Mouse (Mus musculus): ENCODE data around the gene Pcnx4.
A peak's percentile ranks its signal among the peaks of the same experiment; 100 is the strongest.

Gene Pcnx4

DNA sequence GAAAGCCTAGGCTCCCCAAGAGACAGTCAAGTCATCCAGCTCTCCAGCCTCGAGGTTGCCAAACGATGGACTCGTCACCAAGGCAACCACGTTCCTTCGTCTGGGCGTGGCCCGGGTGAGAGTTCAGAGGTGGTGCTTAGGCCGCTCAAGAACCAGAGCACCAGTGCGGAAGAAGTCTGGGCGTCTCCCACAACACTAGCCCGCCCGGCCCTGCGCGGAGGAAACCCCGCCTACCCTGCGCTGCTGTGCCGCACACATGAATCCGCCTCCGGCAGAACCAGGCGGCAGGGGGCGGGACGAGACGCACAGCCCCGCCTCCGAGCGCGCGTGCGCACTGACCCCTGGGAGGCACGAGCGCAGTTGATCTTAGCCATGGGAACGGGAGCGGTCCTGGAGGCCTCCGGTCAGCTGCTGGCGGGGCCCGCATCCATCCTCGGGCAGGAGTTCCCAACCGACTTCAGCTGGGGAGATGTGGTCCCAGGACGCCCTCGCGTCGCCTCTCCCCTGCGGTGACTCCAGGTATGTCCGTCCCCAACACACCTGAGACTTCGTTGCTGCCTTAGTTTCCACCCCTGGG, at the start of gene Pcnx4:
Gene Pcnx4, plus strand, starts transcription at position 363 of the 577 bp plus-strand sequence.
- DNase-seq (ENCODE audit: low spot score): peak; percentile 95

GRCm38 (mm10) chr12:72487498-72487897, 48.7 kb upstream of the Pcnx4 start:
- DNase-seq (ENCODE audit: low spot score): no peak

GRCm38 (mm10) chr12:72489995-72490394, 46.2 kb upstream of the Pcnx4 start:
- DNase-seq (ENCODE audit: low spot score): peak; percentile 56

DNA sequence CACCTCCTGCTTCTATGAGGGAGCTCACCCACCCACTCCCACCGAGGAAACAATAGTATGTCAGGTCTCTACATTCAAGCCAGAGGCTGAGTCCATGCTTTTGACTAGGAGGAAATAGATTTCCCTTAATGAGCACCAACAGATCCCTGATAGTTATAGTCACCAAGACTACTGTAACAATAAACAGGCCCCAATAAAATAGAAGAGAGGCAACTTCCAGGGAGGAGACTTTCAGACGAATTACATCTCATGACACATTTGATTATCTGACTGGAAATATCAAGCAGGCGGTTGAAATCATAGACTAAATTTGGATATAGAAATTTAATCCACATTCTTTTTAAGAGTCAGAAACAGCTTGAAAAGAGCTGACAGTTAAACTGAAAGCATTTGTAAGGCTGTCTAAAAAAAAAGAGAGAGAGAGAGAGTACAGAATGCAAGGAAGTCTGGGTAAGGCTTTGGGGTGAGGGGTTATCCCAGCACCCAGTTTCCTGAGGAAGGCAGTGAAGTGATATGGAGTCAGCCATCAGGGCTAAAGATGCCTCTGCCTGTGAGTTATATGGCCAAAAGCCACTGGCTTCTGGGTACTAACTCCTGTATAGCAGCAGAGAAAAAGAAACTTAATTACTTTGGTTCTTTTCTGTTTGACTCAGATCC, 45.0 kb upstream of the Pcnx4 start:
- no peak for DNase-seq (ENCODE audit: low spot score)

- no peak for DNase-seq (ENCODE audit: low spot score)
Measured at GRCm38 (mm10) chr12:72496866-72497600, 39.1 kb upstream of the Pcnx4 start.

DNA sequence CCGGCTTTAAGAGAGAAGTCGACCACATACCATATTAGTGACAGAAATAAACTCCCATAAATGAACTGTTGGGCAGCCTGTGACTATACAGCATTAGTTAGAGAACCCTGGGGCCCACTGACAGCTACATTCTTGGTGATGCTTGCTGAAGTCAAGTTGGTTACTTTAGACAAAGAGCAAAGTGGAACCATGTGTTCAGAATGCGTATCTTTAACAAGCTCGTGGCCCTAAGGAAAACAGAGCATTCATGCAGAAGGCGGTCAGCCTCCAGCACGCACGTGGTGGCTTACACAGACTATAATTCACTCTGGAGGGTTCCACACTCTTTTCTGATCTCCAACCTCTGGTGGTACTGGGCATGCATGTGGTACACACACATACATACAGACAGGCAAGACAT, 26.6 kb upstream of the Pcnx4 start:
- no peak for DNase-seq (ENCODE audit: low spot score)

GRCm38 (mm10) chr12:72515446-72515845, 20.7 kb upstream of the Pcnx4 start:
- DNase-seq (ENCODE audit: low spot score): no peak

GRCm38 (mm10) chr12:72518114-72518728, 18.0 kb upstream of the Pcnx4 start:
- DNase-seq (ENCODE audit: low spot score): no peak

GRCm38 (mm10) chr12:72519352-72519751, 16.8 kb upstream of the Pcnx4 start:
- no peak for DNase-seq (ENCODE audit: low spot score)

DNA sequence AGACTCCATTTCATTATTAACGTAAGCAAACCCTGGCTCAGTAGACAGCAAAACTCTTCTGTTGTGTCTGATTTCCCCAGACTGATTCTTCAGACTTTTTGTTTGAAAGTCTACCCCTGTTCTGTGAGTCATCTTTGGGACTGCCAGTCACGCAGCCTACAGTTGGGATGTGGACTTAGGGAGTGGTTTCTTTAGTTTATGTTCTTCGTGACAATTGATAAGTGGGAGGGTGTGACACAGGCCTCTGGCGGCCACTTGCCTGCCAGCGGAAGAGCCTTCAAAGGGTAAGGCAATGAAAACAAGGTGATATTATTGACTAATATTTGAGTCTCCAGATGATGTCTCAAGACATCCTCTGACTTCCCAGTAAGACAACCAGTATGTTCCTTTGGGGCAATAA, 16.3 kb upstream of the Pcnx4 start:
- DNase-seq (ENCODE audit: low spot score): no peak

- DNase-seq (ENCODE audit: low spot score): no peak
Measured at GRCm38 (mm10) chr12:72520645-72521044, 15.5 kb upstream of the Pcnx4 start.

DNA sequence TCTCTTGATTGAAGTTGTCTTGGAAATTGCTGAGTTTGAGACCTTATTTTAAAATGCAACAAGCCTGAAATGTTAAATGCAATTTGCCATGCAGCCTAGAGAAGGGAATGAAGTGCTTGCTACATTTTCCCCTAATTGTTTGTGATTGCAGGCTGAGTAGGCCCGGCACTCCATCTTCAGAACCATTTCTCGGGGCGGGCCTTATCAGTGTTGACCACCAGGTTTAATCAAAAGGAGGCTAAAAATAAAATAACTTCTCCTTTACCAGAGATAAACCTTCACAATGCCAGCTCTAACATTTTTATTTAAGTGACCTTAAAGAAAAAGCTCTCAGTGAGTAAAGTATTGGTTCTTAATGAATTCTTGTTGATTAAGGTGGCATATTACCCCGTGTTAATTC, 10.6 kb upstream of the Pcnx4 start:
- no peak for DNase-seq (ENCODE audit: low spot score)

GRCm38 (mm10) chr12:72532303-72532702, 3.9 kb upstream of the Pcnx4 start:
- no peak for DNase-seq (ENCODE audit: low spot score)

DNA sequence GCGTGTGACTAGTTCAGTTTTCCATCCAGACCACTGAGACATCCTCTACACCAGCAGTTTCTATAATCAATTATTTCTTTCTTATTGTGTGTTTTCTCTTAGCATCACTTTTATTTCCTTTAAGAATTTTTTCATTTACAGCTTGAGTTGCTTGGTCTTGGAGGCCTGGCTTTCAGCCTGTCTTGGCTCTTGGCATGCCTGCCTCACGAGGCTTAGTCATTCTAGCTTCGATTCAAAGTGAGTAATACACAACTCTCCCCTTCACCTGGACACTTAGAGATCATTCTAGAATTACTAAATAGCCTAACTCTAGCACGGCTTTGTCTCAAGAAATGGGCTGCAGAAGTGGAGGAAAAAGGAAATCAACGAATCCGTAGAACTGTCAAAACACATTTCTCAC, 2.2 kb upstream of the Pcnx4 start:
- DNase-seq (ENCODE audit: low spot score): no peak

DNA sequence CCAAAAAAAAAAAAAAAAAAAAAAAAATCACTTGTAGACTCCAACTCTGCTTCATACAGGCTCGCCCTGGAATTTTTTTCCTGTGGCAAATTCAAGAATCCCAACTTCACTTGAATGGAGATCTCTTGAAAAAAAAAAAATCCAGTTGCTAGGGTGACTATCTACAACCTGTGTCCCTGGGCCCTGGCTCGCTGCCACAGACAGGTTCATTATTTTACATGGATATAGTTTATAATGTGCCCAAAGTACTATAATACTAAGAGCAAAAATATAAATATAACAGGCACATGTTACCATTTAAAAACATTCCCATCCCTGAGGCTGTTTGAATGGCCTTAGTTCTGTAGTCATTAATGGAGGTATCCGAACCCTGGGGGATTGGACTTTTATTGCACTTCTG, 584 bp upstream of the Pcnx4 start:
- no peak for DNase-seq (ENCODE audit: low spot score)

- DNase-seq (ENCODE audit: low spot score): no peak
Measured at GRCm38 (mm10) chr12:72538571-72538970, 2.4 kb downstream of the Pcnx4 start.

- DNase-seq (ENCODE audit: low spot score): no peak
Measured at GRCm38 (mm10) chr12:72554347-72554746, 18.2 kb downstream of the Pcnx4 start.

DNA sequence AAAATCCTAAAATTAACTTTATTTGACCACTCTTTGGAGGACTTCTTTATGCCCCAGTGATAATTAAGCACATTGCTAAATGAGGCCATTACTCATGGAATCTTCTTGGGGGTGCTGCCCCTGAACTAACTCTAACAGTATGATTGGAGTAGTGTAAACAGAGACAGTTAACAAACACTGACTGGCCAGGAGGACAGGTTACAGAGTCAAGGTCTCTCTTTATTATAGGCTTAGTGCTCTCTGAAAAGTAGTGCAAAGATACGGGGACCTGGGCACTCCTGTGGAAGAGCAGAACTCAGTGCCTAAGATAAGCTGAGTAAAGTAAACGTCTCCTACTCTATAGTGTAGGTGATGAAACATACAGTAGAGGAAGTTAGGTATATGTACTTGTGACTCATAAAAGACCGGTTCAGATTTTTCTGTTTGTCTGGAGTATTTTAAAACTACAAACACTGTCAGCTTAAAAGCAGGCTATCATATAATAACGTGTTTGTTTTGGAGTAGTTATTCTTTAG, 28.2 kb downstream of the Pcnx4 start:
- DNase-seq (ENCODE audit: low spot score): no peak

GRCm38 (mm10) chr12:72582021-72582420, 45.8 kb downstream of the Pcnx4 start:
- no peak for DNase-seq (ENCODE audit: low spot score)

- no peak for DNase-seq (ENCODE audit: low spot score)
Measured at GRCm38 (mm10) chr12:72583099-72583498, 46.9 kb downstream of the Pcnx4 start.

DNA sequence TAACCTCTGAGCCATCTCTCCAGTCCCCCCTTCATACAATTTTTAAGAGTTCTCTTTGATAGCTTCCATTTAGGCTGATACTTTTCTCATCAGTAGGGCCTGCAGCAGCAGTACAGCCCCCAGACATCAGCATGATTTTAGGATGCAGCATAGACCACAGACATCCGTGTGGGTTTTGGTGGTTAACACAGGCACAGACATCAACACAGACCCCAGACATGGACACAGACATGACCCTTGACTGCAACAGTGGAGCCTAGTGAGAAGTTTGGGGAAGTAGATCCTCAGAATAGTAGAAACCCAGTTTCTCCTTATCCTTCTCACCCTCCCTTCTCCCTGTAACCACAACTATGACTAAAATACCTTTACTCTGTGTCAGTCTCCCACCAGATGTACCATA, 49.2 kb downstream of the Pcnx4 start:
- DNase-seq (ENCODE audit: low spot score): no peak

DNA sequence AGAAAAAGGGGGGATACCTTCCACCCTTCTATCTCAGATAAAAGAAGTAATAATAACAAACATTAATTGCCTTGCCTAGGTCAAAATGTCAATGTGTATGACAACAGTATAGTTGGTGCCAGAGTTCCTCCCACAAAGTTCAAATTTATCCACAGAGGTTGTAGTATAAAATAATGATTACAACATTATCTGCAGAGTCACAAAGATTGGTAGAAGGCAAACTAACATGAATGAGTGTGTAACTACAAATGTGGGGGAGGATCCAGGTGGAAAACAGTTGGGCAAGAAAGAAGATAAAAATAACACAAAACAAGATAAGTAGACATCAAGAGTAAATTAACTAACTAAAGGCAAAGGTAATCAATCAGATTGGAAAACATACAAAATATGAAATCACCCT, 56.8 kb downstream of the Pcnx4 start:
- no peak for DNase-seq (ENCODE audit: low spot score)

DNA sequence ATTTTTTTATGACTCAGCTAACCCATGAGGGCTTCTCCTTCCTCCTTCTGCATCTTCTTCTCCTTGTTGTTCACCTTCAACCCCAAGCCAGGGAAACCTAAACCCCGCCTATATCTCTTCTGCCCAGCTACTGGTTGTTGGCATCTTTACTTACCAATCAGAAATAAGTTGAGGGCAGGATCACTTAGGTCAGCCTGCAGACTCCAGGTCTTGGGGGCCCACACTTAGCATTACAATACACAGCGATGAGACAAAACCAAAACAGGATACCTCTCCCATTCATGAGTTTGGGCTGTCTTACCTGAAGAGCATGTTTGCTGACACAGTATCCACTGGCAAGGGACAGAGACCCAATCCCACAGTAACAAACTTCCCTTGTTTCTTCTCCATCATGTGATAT, 57.8 kb downstream of the Pcnx4 start:
- DNase-seq (ENCODE audit: low spot score): no peak
